In genomic region chr19:4184976-4185975, GRCm38 (mm10) we compare ENCODE assay signal across 9 mouse cellular contexts. TPM values are rescaled to one million over a fixed set of nuclear protein-coding genes. Genes with fewer than 3 reads are reported as not detected.
DNase-seq lines count a peak whose midpoint lies in the region; ATAC-seq lines count a peak whose summit lies in the region.
"Had no signal": no experiment of that assay in that cellular context is flagged by ENCODE, and none has a peak within 500 bp of the region (broad histone marks: within the 10 kb centered on the region; RNA-seq: fewer than 3 reads in every experiment).

No protein-coding gene starts in this region.

- H3K4me3 ChIP-seq in embryonic facial prominence, embryonic 13.5 days, result no peak overlapping the region
- no peak overlapping the region for H3K4me3 ChIP-seq in liver, embryonic 16.5 days (ENCODE audit: low read depth, low read length)
- H3K4me3 ChIP-seq in hindbrain, embryonic 16.5 days (ENCODE audit: low read length), result no peak overlapping the region

- H3K27ac ChIP-seq in embryonic facial prominence, embryonic 13.5 days, result 0 out of 2 replicates have a peak overlapping the region, but pooled peaks have one; percentile 28
- H3K27ac ChIP-seq in liver, embryonic 16.5 days (ENCODE audit: low read length), result peak overlapping the region; percentile 69
- H3K27ac ChIP-seq in hindbrain, embryonic 16.5 days (ENCODE audit: low read depth, low read length), result no peak overlapping the region

- H3K4me1 ChIP-seq in embryonic facial prominence, embryonic 13.5 days, result peaks cover 14% of the 10 kb centered on the region; the same call in 1 of the 2 replicates
- H3K4me1 ChIP-seq in liver, embryonic 16.5 days (ENCODE audit: control insufficient read depth, low read depth, low read length), result peaks cover 16% of the 10 kb centered on the region
- peaks cover 5% of the 10 kb centered on the region for H3K4me1 ChIP-seq in hindbrain, embryonic 16.5 days (ENCODE audit: control insufficient read depth, insufficient read depth, low read depth, low read length)

- peak overlapping the region; percentile 44; the same call in 1 of the 2 replicates for H3K9ac ChIP-seq in embryonic facial prominence, embryonic 13.5 days
- H3K9ac ChIP-seq in liver, embryonic 16.5 days (ENCODE audit: low read depth, low read length), result no peak overlapping the region
- H3K9ac ChIP-seq in hindbrain, embryonic 16.5 days (ENCODE audit: low read depth, low read length), result no peak overlapping the region

- WGBS in embryonic facial prominence, embryonic 13.5 days, result 50% methylated on average over 15 of the region's 15 CpGs
- WGBS in liver, embryonic 16.5 days (ENCODE audit: insufficient replicate concordance), result 29% methylated on average over 15 of the region's 15 CpGs
- WGBS in hindbrain, embryonic 16.5 days, result 67% methylated on average over 15 of the region's 15 CpGs

- no peak overlapping the region for H3K4me2 ChIP-seq in embryonic facial prominence, embryonic 13.5 days
- H3K4me2 ChIP-seq in liver, embryonic 16.5 days (ENCODE audit: low read depth, low read length), result no peak overlapping the region; the same call in 1 of the 2 replicates
- H3K4me2 ChIP-seq in hindbrain, embryonic 16.5 days (ENCODE audit: low read length), result no peak overlapping the region

- no peak for ATAC-seq in embryonic facial prominence, embryonic 13.5 days (ENCODE audit: insufficient number of reproducible peaks, insufficient read depth, low FRiP score, low TSS enrichment, low read depth)
- peak; percentile 52 for ATAC-seq in liver, embryonic 16.5 days (ENCODE audit: low read depth)
- no peak for ATAC-seq in hindbrain, embryonic 16.5 days

- no peaks in the 10 kb centered on the region for H3K9me3 ChIP-seq in embryonic facial prominence, embryonic 13.5 days
- no peaks in the 10 kb centered on the region for H3K9me3 ChIP-seq in liver, embryonic 16.5 days (replicated peaks; ENCODE audit: control insufficient read depth, low read length)
- H3K9me3 ChIP-seq in hindbrain, embryonic 16.5 days (ENCODE audit: control insufficient read depth, low read length), result no peaks in the 10 kb centered on the region

- peak; percentile 61 to 70 for DNase-seq in kidney, postnatal 4 days
- DNase-seq in kidney, adult 8-10 months, result no peak
- peak; percentile 77 to 91 for DNase-seq in thymus, adult 18-20 months
- DNase-seq in cerebellum, adult 9-10 months, result no peak
- no peak for DNase-seq in urinary bladder, postnatal 10 days (ENCODE audit: low spot score)
- DNase-seq: adrenal gland, postnatal 10 days had no signal

- no peaks in the 10 kb centered on the region for H3K27me3 ChIP-seq in embryonic facial prominence, embryonic 13.5 days
- no peaks in the 10 kb centered on the region for H3K27me3 ChIP-seq in liver, embryonic 16.5 days (ENCODE audit: control insufficient read depth, insufficient read depth, low read depth, low read length)
- H3K27me3 ChIP-seq in hindbrain, embryonic 16.5 days (replicated peaks; ENCODE audit: control insufficient read depth, insufficient read depth, low read length), result no peaks in the 10 kb centered on the region

- no peaks in the 10 kb centered on the region for H3K36me3 ChIP-seq in embryonic facial prominence, embryonic 13.5 days
- H3K36me3 ChIP-seq in liver, embryonic 16.5 days (ENCODE audit: control insufficient read depth, insufficient read depth), result no peaks in the 10 kb centered on the region
- no peaks in the 10 kb centered on the region for H3K36me3 ChIP-seq in hindbrain, embryonic 16.5 days (ENCODE audit: control insufficient read depth, insufficient read depth, low read length)

RNA-seq across cellular contexts. Expression of gene Tbc1d10c, which starts 5.8 kb away (rescaled TPM):
- polyA plus RNA-seq in embryonic facial prominence, embryonic 13.5 days (2015; fragmentation: Nextera tagmentation; extraction: Ambion mirVana), result 1.8 and 3.1 TPM in 2 replicates
- polyA plus RNA-seq in liver, embryonic 16.5 days (2015; fragmentation: Nextera tagmentation; extraction: Ambion mirVana), result 5.5 and 8.1 TPM in 2 replicates
- polyA plus RNA-seq in hindbrain, embryonic 16.5 days (2015; fragmentation: Nextera tagmentation; extraction: Ambion mirVana), result 0.54 and 1.1 TPM in 2 replicates

RNA-seq across cellular contexts. Expression of gene Ppp1ca, which starts 6.6 kb away (rescaled TPM):
- 788 and 789 TPM in 2 replicates for polyA plus RNA-seq in embryonic facial prominence, embryonic 13.5 days (2015; fragmentation: Nextera tagmentation; extraction: Ambion mirVana)
- polyA plus RNA-seq in liver, embryonic 16.5 days (2015; fragmentation: Nextera tagmentation; extraction: Ambion mirVana), result 380 and 393 TPM in 2 replicates
- 604 and 614 TPM in 2 replicates for polyA plus RNA-seq in hindbrain, embryonic 16.5 days (2015; fragmentation: Nextera tagmentation; extraction: Ambion mirVana)

RNA-seq across cellular contexts. Expression of gene Carns1, which starts 10.0 kb away (rescaled TPM):
- polyA plus RNA-seq in embryonic facial prominence, embryonic 13.5 days (2015; fragmentation: Nextera tagmentation; extraction: Ambion mirVana), result 1.7 and 3.0 TPM in 2 replicates
- polyA plus RNA-seq in liver, embryonic 16.5 days (2015; fragmentation: Nextera tagmentation; extraction: Ambion mirVana), result 0.49 and 0.67 TPM in 2 replicates
- polyA plus RNA-seq in hindbrain, embryonic 16.5 days (2015; fragmentation: Nextera tagmentation; extraction: Ambion mirVana), result 6.5 and 7.9 TPM in 2 replicates

RNA-seq across cellular contexts. Expression of gene Rad9a, which starts 16.2 kb away (rescaled TPM):
- 34.1 and 37.3 TPM in 2 replicates for polyA plus RNA-seq in embryonic facial prominence, embryonic 13.5 days (2015; fragmentation: Nextera tagmentation; extraction: Ambion mirVana)
- 14.1 and 14.2 TPM in 2 replicates for polyA plus RNA-seq in liver, embryonic 16.5 days (2015; fragmentation: Nextera tagmentation; extraction: Ambion mirVana)
- 25.0 and 26.5 TPM in 2 replicates for polyA plus RNA-seq in hindbrain, embryonic 16.5 days (2015; fragmentation: Nextera tagmentation; extraction: Ambion mirVana)

RNA-seq across cellular contexts. Expression of gene Rps6kb2, which starts 22.1 kb away (rescaled TPM):
- polyA plus RNA-seq in embryonic facial prominence, embryonic 13.5 days (2015; fragmentation: Nextera tagmentation; extraction: Ambion mirVana), result 65.5 and 69.6 TPM in 2 replicates
- 29.4 and 31.9 TPM in 2 replicates for polyA plus RNA-seq in liver, embryonic 16.5 days (2015; fragmentation: Nextera tagmentation; extraction: Ambion mirVana)
- polyA plus RNA-seq in hindbrain, embryonic 16.5 days (2015; fragmentation: Nextera tagmentation; extraction: Ambion mirVana), result 54.1 and 57.0 TPM in 2 replicates

Comparison
In these comparisons a context has a peak if more than half of its experiments do, and no peak if none do; other contexts are left out.
1. DNase-seq: peak in kidney, postnatal 4 days (2 of 2) and thymus, adult 18-20 months (2 of 2); none in kidney, adult 8-10 months (0 of 2), cerebellum, adult 9-10 months (single experiment) and urinary bladder, postnatal 10 days (single experiment).